Mouse (Mus musculus) right cerebral cortex, postnatal 36 days (tissue): ENCODE results near the gene Dxo.
A peak's percentile ranks its signal among the peaks of the same experiment; 100 is the strongest.
"Not testable (repeated sequence)": the region's sequence is repeated elsewhere in the genome, so short reads cannot be mapped to it uniquely, and the experiment has no call there.

Source experiments
- DNase-seq, 2 experiments: peaks; one replicate each; pipeline ENCODE4 v3.0.0; 2022; ENCODE audit warnings: low spot score in 2 of 2, mixed read lengths in 1 of 2

Gene Dxo

GRCm38 (mm10) chr17:34836856-34837221, at the start of gene Dxo, which contains the start of gene Stk19:
Dxo (plus strand) TSS chr17:34837019.
Stk19 (minus strand) TSS chr17:34836945.
- DNase-seq, result peak; percentile 97 to 98

- no peak for DNase-seq
Measured at GRCm38 (mm10) chr17:34795016-34795415, 41.8 kb upstream of the Dxo start.

GRCm38 (mm10) chr17:34795633-34796032, 41.2 kb upstream of the Dxo start:
- no peak for DNase-seq

- DNase-seq, result no peak
Measured at GRCm38 (mm10) chr17:34796311-34797140, 40.3 kb upstream of the Dxo start.

- DNase-seq, result not testable (repeated sequence)
Measured at GRCm38 (mm10) chr17:34797211-34797995, 39.4 kb upstream of the Dxo start.

GRCm38 (mm10) chr17:34798071-34798470, 38.7 kb upstream of the Dxo start:
- DNase-seq, result not testable (repeated sequence)

GRCm38 (mm10) chr17:34798866-34799530, 37.8 kb upstream of the Dxo start:
- no peak for DNase-seq

GRCm38 (mm10) chr17:34799531-34799925, 37.3 kb upstream of the Dxo start:
- no peak for DNase-seq

GRCm38 (mm10) chr17:34800781-34801305, 36.0 kb upstream of the Dxo start:
- DNase-seq, result not testable (repeated sequence)

GRCm38 (mm10) chr17:34802756-34803155, 34.1 kb upstream of the Dxo start:
- not testable (repeated sequence) for DNase-seq

GRCm38 (mm10) chr17:34803367-34803766, 33.5 kb upstream of the Dxo start:
- DNase-seq, result not testable (repeated sequence)

GRCm38 (mm10) chr17:34804301-34804700, 32.5 kb upstream of the Dxo start, which contains the start of gene Cyp21a1:
Cyp21a1 (minus strand) TSS chr17:34804561.
- not testable (repeated sequence) for DNase-seq

- DNase-seq, result no peak
Measured at GRCm38 (mm10) chr17:34804871-34805562, 31.8 kb upstream of the Dxo start.

GRCm38 (mm10) chr17:34807176-34807575, 29.6 kb upstream of the Dxo start:
- no peak for DNase-seq

- DNase-seq, result no peak
Measured at GRCm38 (mm10) chr17:34808599-34809205, 28.1 kb upstream of the Dxo start.

- DNase-seq, result not testable (repeated sequence)
Measured at GRCm38 (mm10) chr17:34810411-34810810, 26.4 kb upstream of the Dxo start.

GRCm38 (mm10) chr17:34810811-34811210, 26.0 kb upstream of the Dxo start:
- not testable (repeated sequence) for DNase-seq

GRCm38 (mm10) chr17:34811275-34811674, 25.5 kb upstream of the Dxo start:
- DNase-seq, result no peak

- DNase-seq, result not testable (repeated sequence)
Measured at GRCm38 (mm10) chr17:34813747-34814146, 23.1 kb upstream of the Dxo start.

GRCm38 (mm10) chr17:34814818-34815370, 21.9 kb upstream of the Dxo start:
- no peak for DNase-seq
